Mouse (Mus musculus): Measurements from ENCODE around the gene Itgb4. TPM values are rescaled to one million over a fixed set of nuclear protein-coding genes. Genes with fewer than 3 reads are reported as not detected.

Itgb4 gene
- total RNA-seq, 2 experiments from 2014 or later: 3.5 to 4.0 TPM

GRCm38 (mm10) chr11:116045173-116045572 is 70.7 kb downstream of the Itgb4 start:
- DNase-seq (ENCODE audit: low spot score): no peak
- intact Hi-C loops (cut with DNase I): no loop called here

- no peak for DNase-seq (ENCODE audit: low spot score)
- intact Hi-C loops (cut with DNase I): no loop called here
Observed at GRCm38 (mm10) chr11:116049610-116050009, 75.1 kb downstream of the Itgb4 start.

GRCm38 (mm10) chr11:116050196-116050595 is 75.7 kb downstream of the Itgb4 start:
- DNase-seq (ENCODE audit: low spot score): no peak
- intact Hi-C loops (cut with DNase I): no loop called here

- intact Hi-C loops (cut with DNase I): no loop called here
Observed at GRCm38 (mm10) chr11:116053510-116054229, 79.2 kb downstream of the Itgb4 start.

GRCm38 (mm10) chr11:116055873-116056272 is 81.4 kb downstream of the Itgb4 start:
- no peak for DNase-seq (ENCODE audit: low spot score)

More at GRCm38 (mm10) chr11:116053510-116054229, 79.2 kb downstream of the Itgb4 start:
- DNase-seq (ENCODE audit: low spot score): no peak

GRCm38 (mm10) chr11:116057237-116057881 is 82.8 kb downstream of the Itgb4 start:
- intact Hi-C loops (cut with DNase I): no loop called here
- DNase-seq (ENCODE audit: low spot score): no peak

More at GRCm38 (mm10) chr11:116055873-116056272, 81.4 kb downstream of the Itgb4 start:
- intact Hi-C loops (cut with DNase I): no loop called here

Other genes with a start within 250 kb of the Itgb4 start
- 100 to 1,000 TPM; 102 to 110 TPM for gene Tmem94, start 209.3 kb upstream of the Itgb4 start, total RNA-seq (2021)
- gene Caskin2, start 161.1 kb upstream of the Itgb4 start, total RNA-seq (2021): 10 to 100 TPM; 41.8 to 52.2 TPM
- 1 to 10 TPM; 9.1 to 9.2 TPM for gene Tsen54, start 160.0 kb upstream of the Itgb4 start, total RNA-seq (2021)
- 10 to 100 TPM; 15.1 to 21.5 TPM for gene Llgl2, start 150.7 kb upstream of the Itgb4 start, total RNA-seq (2021)
- gene Myo15b, start 116.3 kb upstream of the Itgb4 start, total RNA-seq (2021): under 1 TPM in 1 of 2 experiments, not detected in 1; 0.08 TPM
- 10 to 100 TPM; 19.7 to 20.2 TPM for gene Smim5, start 74.7 kb upstream of the Itgb4 start, total RNA-seq (2021)
- under 1 TPM in 1 of 2 experiments, not detected in 1; 0.26 TPM for gene Smim6, start 62.7 kb upstream of the Itgb4 start, total RNA-seq (2021)
- 10 to 100 TPM; 14.1 to 17.4 TPM for gene Sap30bp, start 41.4 kb upstream of the Itgb4 start, total RNA-seq (2021)
- gene Recql5, start 41.2 kb upstream of the Itgb4 start, total RNA-seq (2021): 1 to 10 TPM; 7.3 to 8.8 TPM
- gene Galk1, start 38.0 kb downstream of the Itgb4 start, total RNA-seq (2021): 10 to 100 TPM; 13.9 to 16.0 TPM
- gene H3f3b, start 53.3 kb downstream of the Itgb4 start, total RNA-seq (2021): 100 to 1,000 TPM; 128 to 130 TPM
- gene Unk, start 55.6 kb downstream of the Itgb4 start, total RNA-seq (2021): 1 to 10 TPM; 8.4 to 9.0 TPM
- gene Unc13d, start 103.3 kb downstream of the Itgb4 start, total RNA-seq (2021): 1 to 10 TPM in 1 of 2 experiments, under 1 TPM in 1; 0.75 to 1.0 TPM
- gene Wbp2, start 112.3 kb downstream of the Itgb4 start, total RNA-seq (2021): 10 to 100 TPM; 80.1 to 92.2 TPM
- 10 to 100 TPM; 27.0 to 37.6 TPM for gene Trim47, start 152.5 kb downstream of the Itgb4 start, total RNA-seq (2021)
- 1 to 10 TPM; 6.1 to 8.4 TPM for gene Trim65, start 156.4 kb downstream of the Itgb4 start, total RNA-seq (2021)
- gene Mrpl38, start 164.2 kb downstream of the Itgb4 start, total RNA-seq (2021): 10 to 100 TPM; 62.5 to 66.0 TPM
- gene Fbf1, start 193.5 kb downstream of the Itgb4 start, total RNA-seq (2021): 10 to 100 TPM; 16.1 to 17.2 TPM
- 10 to 100 TPM; 15.5 to 19.3 TPM for gene Ten1, start 224.1 kb downstream of the Itgb4 start, total RNA-seq (2021)
- 100 to 1,000 TPM; 123 to 137 TPM for gene Acox1, start 224.3 kb downstream of the Itgb4 start, total RNA-seq (2021)